Mouse (Mus musculus): ENCODE results near the gene Fgf18. TPM values are rescaled to one million over a fixed set of nuclear protein-coding genes. Genes with fewer than 3 reads are reported as not detected.

Fgf18 gene
- total RNA-seq, 1 experiment from 2014 or later, result 2.1 TPM

DNA sequence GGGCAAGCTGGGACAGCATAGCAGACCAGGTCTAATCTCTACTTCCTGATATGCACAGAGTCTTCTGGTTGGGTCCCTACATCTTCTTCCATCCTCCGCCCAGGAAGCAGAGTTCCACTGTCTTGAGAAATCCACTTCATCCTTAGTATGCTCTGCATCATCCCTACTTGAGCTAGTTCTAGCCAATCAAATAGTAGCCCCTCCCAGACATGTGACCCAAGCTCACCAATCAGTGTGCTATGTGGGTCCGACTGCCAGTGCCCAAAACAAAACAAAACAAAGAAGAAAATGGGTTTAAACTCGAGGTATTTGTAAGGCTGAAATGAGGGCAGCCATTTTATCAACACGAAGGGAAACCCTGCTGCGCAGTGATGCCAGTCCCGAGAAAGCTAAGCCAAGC lies 28.7 kb downstream of the Fgf18 start:
- DNase-seq, result no peak

DNA sequence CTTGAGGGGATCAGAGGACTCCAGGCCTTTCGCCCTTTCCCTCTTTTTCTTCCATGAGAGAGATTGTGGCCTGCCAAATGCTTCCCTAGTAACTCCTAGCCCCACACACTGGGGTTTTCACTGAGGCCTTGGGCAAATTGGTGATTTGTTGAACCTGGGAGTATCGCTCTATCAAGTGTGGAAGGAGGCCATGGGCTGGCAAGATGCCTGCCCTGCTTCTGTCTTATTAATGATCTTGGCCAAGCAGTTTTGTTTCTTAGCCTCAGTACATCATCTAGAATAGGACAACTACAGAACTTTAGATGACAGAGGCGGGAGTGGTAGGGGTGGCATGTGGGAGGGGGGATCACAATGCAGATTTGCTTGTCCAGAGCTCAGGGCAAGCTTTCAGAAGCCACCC lies 31.4 kb downstream of the Fgf18 start:
- DNase-seq, result no peak

DNA sequence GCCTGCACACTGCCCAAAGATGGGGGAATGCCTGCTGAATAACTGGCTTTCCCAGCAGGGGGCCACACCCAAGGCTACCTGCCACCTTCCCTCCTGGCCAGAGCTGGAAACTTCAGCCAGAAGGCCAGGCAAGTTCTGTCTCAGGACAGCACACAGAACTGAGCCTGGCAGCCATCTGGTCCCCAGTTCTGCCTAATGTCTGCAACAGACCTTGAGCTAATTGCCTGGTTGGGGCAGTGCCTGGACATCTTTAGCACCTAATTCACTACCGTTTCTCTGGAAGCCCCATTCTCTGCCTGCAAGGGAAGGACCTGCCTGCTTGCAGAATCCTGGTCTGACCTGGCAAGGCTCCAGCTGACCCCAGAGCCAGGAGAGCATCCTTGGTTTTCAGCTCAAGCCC lies 34.8 kb downstream of the Fgf18 start:
- no peak for DNase-seq

DNA sequence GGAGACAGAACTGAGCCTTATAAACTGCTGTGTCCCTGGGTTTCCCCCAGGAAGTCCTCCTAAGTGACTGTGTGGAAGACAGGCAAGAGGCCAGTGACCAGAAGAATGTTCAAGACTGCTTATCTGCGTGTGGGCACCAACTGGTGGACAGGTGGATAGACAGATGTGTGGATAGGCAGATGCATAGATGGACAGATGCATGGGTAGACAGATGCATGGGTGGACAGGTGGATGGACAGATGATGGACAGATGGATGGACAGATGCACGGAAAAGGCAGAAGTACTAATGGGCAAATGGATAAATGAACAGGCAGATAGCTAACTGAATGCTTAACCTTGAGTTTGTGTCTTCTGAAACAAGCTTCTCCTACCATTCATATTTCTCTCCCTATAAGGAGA lies 37.1 kb downstream of the Fgf18 start:
- DNase-seq, result no peak

DNA sequence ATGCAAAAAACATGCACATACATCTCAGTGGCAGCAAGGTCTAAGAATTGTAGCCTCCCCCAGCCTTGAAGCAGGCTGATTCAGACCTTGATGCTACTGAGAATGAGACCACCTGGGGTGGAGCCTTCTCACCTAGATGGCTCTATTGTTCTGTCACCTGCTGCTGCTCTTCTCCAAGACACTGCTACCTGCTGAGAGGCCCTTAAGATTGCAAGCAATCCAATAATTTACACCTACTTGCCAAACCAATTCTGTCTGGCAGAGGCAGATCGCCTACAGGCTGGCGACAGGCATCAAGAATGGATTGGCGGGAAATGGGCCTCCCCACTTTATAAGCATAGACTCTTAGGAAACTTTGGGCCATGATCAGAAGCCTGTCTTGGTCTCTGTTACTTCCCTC lies 39.7 kb downstream of the Fgf18 start:
- DNase-seq, result no peak

DNA sequence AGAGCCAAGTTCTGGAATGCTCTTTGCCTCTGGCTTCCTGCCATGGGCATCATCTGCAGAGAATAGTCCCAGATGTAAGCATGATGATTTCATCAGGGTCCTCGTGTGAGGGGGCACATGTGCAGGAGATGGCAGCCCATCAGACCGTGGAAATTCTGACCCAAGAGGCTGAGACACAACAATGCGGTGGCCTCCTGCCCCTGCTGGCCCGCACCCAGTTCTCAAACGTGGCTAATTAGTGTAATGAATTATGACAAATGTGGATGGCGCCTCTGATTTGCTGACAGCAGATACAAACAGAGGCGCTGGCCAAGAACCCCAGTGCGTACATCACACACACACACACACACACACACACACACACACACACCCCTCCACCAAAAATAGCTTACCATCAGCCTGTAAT lies 42.3 kb downstream of the Fgf18 start:
- DNase-seq, result no peak

DNA sequence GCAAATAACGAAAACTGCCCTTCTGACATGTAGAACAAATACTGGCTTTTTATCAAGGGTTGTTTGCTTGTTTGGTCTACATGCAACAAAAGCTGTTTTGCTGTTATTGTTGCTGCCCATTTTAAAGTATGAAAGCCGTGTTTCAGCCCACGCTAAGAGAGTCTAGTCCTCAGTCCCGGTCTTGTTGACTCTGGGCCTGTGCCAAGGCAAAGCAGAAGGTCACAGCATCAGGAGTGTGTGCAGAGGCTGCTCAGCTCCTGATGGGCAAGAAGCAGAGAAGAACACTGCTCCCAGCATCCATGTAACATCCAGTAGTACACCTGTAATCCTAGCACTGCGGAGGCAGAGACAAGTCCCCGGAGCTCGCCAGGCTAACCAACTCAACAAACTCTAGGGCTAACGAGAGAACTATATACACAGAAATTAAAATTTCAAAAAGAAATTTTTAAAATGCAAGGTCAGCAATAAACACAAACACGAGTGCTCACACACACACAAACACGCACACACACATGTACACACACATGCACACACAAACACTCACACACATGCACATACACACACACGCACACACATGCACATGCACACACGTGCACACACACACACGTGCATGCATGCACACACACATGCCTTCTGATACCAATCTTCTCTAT lies 43.8 kb downstream of the Fgf18 start:
- peak; percentile 72 for DNase-seq

DNA sequence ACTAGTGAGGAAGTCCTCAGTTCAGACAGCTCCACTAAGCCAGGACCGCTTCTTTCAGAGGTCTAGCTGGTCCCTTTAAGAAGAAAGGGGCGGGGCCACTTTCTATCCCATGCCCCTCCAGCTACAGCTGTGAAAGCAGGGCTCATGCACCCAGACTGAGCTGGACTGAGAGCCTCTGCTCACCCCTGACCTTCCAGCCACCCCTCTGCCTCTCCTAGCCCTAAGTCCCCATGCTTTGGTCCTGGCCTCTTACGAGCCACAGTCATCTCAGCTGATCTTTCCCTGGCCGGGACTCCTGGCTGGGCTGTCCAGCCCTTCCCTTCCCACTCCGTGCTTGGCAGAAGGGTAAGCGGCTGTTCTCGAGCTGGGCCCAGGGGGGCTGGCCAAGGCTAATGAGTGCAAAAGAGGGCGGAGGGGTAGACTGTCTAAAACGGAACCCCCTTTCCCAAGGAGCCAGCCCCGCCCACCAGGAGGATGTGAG lies 47.1 kb downstream of the Fgf18 start:
- DNase-seq, result peak; percentile 21

DNA sequence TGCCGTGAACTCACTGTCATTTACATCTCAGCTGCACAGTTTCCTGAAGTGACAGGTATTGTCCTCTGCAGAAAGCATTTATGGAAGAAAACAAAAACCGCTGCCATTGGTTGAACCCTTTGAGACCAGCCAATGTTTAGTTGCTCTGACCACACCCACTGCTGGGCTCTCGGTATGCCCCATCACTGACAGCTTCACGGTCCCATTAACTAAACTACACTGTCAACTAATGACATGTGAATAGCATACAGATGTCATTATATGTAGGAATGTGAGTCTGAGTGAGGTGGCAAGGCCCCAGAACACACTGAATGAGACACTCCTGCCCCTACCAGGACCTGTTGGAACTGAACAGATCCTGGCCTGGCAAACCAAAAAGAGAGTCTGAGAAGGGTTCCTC lies 47.8 kb downstream of the Fgf18 start:
- DNase-seq, result no peak

DNA sequence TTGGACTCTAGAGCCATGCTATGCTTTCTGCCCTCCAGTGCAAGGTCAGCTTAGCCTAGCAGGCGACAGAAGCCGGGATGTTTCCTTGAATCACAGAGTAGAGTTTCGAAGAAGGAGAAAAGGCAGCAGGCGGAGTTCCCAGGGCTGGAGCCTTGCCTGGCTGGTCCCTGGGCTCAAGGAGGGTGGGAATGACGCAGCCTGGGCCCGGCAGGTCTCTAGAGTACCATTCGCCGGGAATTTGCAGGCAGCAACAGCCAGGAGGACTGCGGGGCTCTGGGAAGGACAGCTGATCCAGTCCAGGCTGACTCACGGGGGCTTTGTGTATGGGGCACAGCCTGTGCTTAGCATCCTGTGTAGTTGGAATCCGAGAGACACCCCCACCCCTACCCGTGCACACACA lies 48.8 kb downstream of the Fgf18 start:
- DNase-seq, result peak; percentile 61

DNA sequence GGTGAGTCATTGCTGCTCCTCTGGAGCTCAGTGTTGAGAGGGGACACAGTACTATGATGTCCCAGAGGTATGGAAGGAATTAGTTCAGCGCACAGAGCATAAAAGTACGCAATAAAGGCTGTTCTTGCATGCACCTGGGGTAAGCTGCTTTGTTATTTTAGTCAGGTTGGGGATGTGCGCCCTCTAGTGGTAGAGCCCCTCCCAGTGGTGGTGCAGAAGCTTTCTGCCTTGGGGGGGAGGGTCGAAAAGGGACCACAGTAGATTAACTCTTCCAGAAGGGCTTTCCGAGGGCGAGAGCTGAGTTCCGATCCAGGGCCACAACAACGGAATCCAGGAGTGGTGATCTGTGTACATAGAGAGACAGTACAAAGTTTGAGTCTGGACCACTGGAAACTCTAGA lies 49.3 kb downstream of the Fgf18 start:
- DNase-seq, result peak; percentile 66

DNA sequence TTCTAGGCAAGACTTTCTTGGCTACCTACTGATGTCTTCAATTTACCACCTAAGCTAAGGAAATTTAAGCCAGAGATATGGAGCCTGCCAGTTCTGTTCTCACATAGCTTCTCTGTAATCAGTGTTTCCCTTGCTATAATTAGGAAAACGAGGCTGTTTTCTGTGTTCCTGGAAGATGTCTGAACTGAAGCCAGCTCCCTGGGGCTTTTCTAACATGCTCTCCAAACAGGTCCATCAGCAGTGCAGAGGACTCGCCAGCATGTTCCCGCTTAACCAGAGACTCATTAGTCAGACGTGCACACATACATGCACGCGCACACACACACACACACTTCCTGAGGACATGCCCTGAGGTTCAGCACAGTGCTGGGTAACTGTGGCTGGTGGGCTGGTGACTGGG lies 57.3 kb downstream of the Fgf18 start:
- DNase-seq, result no peak

DNA sequence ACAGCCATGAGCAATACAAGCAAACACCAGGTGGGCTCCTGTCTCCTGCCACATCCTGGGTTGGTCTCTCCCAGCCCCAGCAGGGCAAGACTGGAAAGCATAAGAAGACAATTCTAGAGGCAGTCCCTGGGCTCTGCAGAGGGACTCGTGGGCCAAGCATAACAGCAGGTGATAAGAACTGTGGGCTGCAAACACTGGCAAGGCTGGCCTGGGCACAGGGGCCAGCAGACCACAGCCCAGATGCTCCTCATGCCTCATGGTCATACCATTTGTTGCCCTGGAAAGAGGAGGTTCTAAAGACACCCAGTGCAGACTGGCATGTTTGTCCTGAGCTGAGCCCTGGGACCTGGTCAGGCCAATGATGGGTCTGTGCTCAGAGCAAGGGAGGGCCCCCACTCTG lies 59.0 kb downstream of the Fgf18 start:
- DNase-seq, result no peak

DNA sequence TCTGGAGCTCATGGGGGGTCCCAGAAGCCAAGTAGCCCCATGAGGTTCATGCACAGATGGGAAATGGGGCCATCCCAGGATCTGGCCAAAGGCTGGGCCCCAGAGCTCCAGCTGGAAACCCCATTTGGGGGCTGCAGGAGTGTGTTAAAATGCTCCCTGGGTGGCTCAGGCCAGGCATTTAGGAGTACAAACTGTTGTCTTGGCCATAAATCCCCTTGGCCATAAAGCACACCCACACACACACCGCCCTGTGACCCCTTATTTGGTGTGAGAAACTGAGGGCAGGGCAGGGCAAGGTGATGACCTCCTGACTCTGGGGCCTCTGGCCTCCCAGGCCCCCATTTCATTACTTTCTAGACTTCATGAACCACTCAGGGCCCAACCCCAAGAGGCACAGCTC lies 61.2 kb downstream of the Fgf18 start:
- DNase-seq, result no peak

DNA sequence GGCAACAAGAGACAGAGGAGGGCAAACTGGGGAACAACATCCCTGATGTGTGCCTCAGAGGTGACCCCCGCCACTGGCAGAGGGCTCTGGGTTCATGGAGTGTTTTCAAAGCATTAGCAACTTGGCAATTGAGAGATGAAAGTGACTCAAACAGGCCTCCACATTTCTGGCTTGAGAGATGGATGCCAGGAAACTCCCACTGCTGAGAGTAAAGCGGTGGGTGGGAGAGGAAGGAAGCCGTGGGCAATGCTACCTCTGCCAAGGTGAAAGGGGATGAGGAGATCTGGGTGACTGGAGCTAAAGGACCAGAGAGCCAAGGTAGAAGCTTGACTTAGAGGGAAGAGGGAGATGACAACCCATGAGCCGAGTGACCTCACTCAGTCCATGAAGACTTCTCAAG lies 61.7 kb downstream of the Fgf18 start:
- no peak for DNase-seq

DNA sequence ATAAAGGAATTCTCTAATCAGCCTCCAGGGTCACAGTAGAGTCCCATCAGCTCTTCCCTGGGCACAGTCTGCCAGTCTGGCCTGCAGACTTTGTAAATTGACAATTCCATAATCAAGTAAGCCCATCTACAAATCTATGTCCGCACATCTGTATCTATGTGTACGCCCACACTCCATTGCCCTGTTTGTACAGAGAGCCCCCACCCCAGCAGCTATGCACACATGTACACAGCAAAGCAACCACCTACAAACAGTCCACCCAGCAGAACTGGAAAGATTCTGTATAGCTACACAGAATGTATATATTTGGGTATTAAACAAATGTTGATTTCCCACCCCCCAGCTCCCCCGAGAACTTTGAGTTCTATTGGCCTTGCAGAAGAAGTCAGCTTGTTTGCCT lies 62.1 kb downstream of the Fgf18 start:
- no peak for DNase-seq

DNA sequence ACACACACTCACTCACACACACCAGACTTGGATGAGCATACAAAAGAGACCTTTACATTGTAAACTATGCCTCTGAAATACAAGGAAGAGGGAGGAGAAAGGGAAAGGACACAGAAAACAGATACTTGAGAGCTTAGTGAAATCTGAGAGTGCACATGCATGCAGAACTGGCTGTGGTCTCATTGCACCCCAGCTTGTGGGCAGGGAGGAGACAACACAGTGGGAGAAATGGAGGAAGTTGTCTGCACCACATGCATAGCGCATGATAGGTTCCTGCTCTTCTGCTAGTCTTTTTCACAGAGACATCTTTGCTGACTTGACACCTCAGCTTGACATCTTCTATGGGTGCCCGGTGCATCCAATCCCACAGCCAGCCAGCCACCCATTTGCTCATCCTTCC lies 63.2 kb downstream of the Fgf18 start:
- DNase-seq, result no peak

DNA sequence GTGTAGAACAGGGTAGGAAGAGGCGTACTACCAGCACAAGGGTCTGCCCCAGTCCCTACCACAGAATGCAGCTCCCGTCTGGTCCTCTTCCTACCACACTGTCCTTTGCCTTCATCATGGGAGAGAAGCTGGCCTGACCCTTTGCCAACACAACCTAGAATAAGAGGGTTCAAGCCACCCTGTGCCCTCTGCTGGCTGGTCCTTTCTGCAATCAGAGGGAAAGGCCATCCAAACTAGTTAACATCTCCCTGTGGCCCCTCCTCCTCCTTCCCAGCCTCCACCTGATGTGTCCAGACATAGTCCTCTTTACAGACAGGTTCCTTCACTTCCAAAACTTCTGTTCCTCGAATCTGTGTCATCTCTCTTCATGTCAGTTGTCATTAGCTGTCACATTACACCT lies 66.0 kb downstream of the Fgf18 start:
- DNase-seq, result no peak

DNA sequence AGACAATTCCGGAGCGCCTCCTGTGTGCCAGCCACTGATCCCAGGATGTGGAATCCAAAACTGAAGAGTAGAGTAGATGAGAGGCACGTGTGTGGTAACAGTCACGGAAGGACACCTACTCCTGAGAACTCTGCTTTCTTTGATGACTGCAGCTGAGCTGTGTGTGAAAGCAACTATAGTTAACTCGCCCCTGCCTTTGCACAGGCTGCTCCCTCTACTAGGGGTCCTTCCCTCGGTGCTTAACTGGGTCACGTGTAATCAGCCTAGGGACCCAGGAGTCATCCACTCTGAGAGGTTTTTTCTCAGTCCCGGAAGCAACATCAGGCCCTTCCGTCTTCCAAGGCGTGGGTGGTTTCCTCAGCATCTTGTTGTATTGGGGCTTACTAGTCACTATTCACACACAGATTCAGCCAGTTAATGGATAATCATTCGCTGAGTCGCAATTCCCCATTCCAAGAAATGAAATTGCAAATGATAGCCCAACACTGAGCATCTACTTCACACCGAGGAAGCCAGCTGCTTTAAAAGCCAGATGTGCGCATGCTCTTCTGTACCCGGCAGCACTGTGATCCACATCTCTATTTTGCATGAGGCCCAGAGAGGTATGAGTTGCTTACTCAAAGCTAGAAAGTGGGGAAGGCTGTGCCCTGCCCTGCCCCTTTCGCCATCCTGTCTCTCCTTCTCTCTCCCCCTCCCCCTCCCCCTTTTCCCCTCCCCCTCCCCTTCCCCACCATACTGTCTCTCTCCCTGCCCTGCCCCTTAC lies 67.0 kb downstream of the Fgf18 start:
- DNase-seq, result no peak

DNA sequence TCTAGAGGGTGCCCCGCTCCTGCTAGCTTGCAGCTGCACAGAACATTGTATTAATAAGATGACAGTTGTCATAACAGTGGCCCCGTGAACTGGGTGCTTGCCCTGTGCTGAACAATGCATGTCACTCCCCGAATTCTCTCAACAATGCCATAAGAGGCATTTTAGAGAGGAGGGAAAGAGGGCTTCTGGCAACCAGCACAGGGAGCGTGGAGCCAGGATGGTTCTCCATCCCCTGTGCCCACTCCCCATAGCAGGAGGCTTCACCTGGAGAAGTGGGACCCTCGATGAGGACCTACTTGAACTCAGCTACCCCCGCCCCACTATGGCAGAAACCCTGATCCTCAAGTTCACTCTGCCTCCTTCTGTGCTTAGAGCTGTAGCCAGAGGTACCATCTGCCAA lies 67.8 kb downstream of the Fgf18 start:
- DNase-seq, result no peak

DNA sequence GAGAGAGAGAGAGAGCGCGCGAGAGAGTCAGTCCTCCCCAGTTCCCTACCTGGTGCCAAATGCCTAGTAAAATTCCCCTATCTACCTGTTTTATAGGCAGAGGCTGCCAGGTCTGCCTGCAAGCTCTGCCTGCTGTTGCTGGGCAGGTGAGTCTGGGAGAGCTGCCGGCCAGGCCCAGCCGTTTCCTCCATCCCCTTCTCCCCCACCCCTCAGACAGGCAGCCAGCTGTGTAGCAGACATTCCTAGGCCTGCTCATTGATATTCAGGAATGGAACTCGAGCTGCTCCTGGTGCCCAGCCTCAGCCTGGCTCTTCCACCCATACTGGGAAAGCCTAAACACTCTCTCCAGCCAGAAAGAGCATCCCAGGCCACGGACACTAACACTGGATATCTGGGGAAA lies 69.2 kb downstream of the Fgf18 start:
- DNase-seq, result no peak

DNA sequence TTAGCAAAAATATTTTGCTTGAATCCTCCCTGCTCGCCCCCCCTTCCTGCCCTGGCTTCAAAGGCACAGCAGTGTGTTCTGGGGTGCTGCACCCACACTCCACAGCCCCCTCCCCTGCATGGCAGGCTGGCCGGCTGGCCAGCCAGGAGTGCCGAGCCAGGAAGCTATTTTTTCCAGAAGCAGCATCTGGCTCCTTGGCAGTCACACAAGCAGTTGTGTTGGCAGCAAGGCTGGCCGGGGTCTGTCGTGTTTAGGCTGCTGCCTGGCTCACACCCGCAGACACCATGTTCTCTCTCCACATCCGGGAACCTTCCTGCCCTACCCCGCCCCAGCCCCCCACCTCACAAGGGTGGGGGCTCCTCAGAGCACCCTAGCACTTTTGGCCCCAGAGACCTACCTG lies 71.9 kb downstream of the Fgf18 start:
- DNase-seq, result no peak

DNA sequence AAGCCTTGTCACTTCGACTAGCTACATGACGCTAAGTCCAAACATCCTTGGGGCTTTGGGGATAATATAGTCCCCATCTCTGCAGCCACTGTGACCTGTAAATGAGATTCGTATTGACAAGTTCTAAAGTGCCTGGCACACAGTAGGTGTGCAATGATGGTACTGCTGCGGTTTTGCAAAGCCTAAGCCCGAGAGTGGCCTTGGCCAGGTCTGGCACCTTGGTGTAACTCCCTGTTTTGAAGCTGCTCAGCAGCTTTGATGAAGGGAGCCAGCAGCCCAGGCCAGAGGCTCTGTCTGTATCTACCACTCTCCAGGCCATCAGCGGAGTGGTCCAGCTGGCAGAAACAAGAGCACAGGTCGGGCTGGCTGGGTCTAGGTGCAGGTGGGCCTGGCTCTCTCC lies 72.7 kb downstream of the Fgf18 start:
- no peak for DNase-seq

DNA sequence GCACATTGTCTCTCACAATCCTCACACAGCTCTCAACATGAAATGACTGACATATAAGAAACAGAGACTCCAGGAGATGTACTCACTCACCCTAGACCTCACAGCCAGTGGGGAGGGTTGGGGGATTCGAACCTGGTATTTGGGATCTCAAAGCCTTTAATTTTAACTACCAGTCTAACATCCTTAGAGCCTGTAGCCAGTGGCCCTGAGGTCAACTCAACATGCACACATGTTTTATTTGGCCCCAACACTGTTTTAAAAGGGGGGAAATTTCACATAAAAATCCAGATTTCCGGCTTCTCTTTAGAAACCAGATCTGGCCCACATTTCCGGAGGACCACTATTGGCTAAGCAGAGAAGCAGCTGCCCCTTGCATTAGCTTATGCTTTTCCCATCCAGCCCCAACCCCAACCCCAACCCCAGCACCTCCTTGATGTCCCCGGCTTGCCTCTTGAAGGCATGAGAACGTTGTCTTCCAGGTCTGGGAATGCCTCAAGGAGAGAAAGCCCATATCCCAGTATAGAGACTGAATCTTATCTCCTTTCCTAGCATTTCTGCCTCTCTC lies 75.8 kb downstream of the Fgf18 start:
- DNase-seq, result no peak
